Mouse (Mus musculus): Measurements from ENCODE around the gene Ankrd34c.

- TF ChIP-seq CTCF (IDR thresholded peaks at IDR 0.05; ENCODE audit: low read depth) (no peak), EP300 (IDR thresholded peaks at IDR 0.05; ENCODE audit: low read depth) (no peak)
Measured at GRCm38 (mm10) chr9:89787532-89787931, 49.3 kb upstream of the Ankrd34c start.
